Mouse (Mus musculus): Measurements from ENCODE around the gene Ilkap. TPM values are rescaled to one million over a fixed set of nuclear protein-coding genes. Genes with fewer than 3 reads are reported as not detected.

Gene Ilkap
- polyA plus RNA-seq, 2 experiments, result 140 to 142 TPM

DNA sequence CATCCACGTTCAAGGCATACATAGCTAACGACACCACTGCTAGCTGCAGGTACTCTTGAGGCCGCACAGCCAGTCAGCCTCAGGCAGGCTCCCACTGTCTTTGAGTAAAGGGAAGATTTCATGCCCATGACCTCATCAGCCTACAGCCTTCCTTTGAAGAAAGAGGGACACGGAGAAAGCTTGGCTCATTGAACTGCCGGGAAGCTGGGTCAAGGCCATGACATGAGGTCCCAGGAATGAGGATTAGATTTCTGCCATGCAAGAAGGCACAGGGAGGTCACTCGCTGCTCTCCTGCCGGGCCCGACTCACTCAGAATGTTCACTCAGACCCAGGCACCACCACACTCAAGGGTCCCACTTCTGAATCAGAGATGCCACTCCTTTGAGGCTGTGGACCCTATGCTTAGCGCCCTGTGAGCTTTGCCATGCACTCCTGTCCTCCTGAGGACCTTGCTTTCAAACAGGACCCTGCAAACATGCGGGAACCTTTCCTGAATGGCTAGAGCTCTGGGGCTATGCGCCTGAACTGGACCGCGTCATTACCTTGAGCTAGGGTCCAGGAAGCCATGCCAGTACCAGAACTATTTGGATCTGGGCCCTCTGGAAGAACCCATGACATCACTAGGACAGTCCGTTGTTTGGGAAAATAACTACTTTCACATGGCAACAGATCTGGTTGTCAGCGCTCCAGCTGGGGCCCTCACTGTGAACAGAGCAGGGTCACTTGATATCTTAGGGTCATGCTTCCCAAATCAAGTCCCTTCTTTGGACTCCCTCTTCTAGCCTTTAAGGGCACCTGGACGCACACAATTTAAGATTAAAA lies 33.6 kb downstream of the Ilkap start:
- Histone ChIP-seq H3K9ac (ENCODE audit: low read depth, low read length, severe bottlenecking) (no peak overlapping the region), H3K4me2 (replicated peaks; ENCODE audit: low read depth, low read length, severe bottlenecking) (no peak overlapping the region), H3K4me3 (replicated peaks; ENCODE audit: low read length) (no peak overlapping the region), H3K27ac (replicated peaks; ENCODE audit: low read depth, low read length) (no peak overlapping the region), H3K4me1 (ENCODE audit: control insufficient read depth, insufficient read depth, low read length) (0 out of 2 replicates have a peak, but pooled peaks cover 2% of the 10 kb centered on the region), H3K27me3 (ENCODE audit: control insufficient read depth, insufficient read depth, low read length) (peaks cover 5% of the 10 kb centered on the region; the same call in 1 of the 2 replicates), H3K9me3 (ENCODE audit: control insufficient read depth, low read length) (no peaks in the 10 kb centered on the region), H3K36me3 (ENCODE audit: control insufficient read depth, insufficient read depth, low read length) (peaks cover 3% of the 10 kb centered on the region)
- DNase-seq (ENCODE audit: low spot score) (no peak), ATAC-seq (ENCODE audit: low FRiP score, low read depth) (no peak)
- no peak for TF ChIP-seq POLR2A (IDR thresholded peaks at IDR 0.05; ENCODE audit: borderline replicate concordance, extremely low read depth, insufficient read depth, insufficient read length)
- 89% methylated on average over 16 of the region's 16 CpGs for WGBS

GRCm38 (mm10) chr1:91362113-91362512 lies 36.5 kb downstream of the Ilkap start:
- 81% methylated on average over 5 of the region's 5 CpGs for WGBS
- ATAC-seq (ENCODE audit: low FRiP score, low read depth) (no peak), DNase-seq (ENCODE audit: low spot score) (no peak)
- H3K4me1 ChIP-seq (ENCODE audit: control insufficient read depth, insufficient read depth, low read length), result 0 out of 2 replicates have a peak, but pooled peaks cover 2% of the 10 kb centered on the region
- H3K36me3 ChIP-seq (ENCODE audit: control insufficient read depth, insufficient read depth, low read length), result no peaks in the 10 kb centered on the region
- no peak overlapping the region for H3K4me3 ChIP-seq (replicated peaks; ENCODE audit: low read length)
- no peak overlapping the region for H3K27ac ChIP-seq (replicated peaks; ENCODE audit: low read depth, low read length)
- TF ChIP-seq POLR2A (IDR thresholded peaks at IDR 0.05; ENCODE audit: borderline replicate concordance, extremely low read depth, insufficient read depth, insufficient read length), result no peak
- no peak overlapping the region for H3K4me2 ChIP-seq (replicated peaks; ENCODE audit: low read depth, low read length, severe bottlenecking)
- peaks cover 5% of the 10 kb centered on the region; the same call in 1 of the 2 replicates for H3K27me3 ChIP-seq (ENCODE audit: control insufficient read depth, insufficient read depth, low read length)
- no peaks in the 10 kb centered on the region for H3K9me3 ChIP-seq (ENCODE audit: control insufficient read depth, low read length)
- H3K9ac ChIP-seq (ENCODE audit: low read depth, low read length, severe bottlenecking), result no peak overlapping the region

GRCm38 (mm10) chr1:91356105-91356504 lies 42.5 kb downstream of the Ilkap start:
- Histone ChIP-seq H3K27me3 (ENCODE audit: control insufficient read depth, insufficient read depth, low read length) (no peaks in the 10 kb centered on the region), H3K4me3 (replicated peaks; ENCODE audit: low read length) (no peak overlapping the region), H3K36me3 (ENCODE audit: control insufficient read depth, insufficient read depth, low read length) (no peaks in the 10 kb centered on the region), H3K27ac (replicated peaks; ENCODE audit: low read depth, low read length) (no peak overlapping the region), H3K9me3 (ENCODE audit: control insufficient read depth, low read length) (no peaks in the 10 kb centered on the region), H3K4me2 (replicated peaks; ENCODE audit: low read depth, low read length, severe bottlenecking) (no peak overlapping the region), H3K9ac (ENCODE audit: low read depth, low read length, severe bottlenecking) (no peak overlapping the region), H3K4me1 (ENCODE audit: control insufficient read depth, insufficient read depth, low read length) (no peaks in the 10 kb centered on the region)
- ATAC-seq (ENCODE audit: low FRiP score, low read depth) (no peak), DNase-seq (ENCODE audit: low spot score) (no peak)
- TF ChIP-seq POLR2A (IDR thresholded peaks at IDR 0.05; ENCODE audit: borderline replicate concordance, extremely low read depth, insufficient read depth, insufficient read length), result no peak
- WGBS, result 88% methylated on average over 11 of the region's 11 CpGs

DNA sequence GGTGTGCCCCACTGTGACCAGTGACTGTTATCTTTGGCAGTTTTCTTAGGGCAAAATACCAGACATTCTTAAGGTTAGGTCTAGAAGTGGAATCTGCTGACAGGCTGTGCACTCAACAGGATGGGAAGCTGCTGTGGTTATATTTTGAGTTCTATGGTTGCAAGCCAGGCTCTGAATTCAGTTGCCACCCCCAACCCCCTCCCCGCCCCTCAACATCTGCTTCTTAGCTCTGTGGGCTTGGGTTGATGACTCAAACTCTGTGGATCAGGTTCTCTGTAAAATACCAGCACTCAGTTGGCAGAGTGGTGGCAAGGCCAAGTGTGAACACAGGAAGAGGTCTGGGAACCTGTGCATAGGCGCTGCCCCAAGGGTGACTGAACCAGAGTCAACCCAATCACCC lies 46.3 kb downstream of the Ilkap start:
- H3K4me1 ChIP-seq (ENCODE audit: control insufficient read depth, insufficient read depth, low read length), result no peaks in the 10 kb centered on the region
- no peak for TF ChIP-seq POLR2A (IDR thresholded peaks at IDR 0.05; ENCODE audit: borderline replicate concordance, extremely low read depth, insufficient read depth, insufficient read length)
- no peak overlapping the region for H3K4me2 ChIP-seq (replicated peaks; ENCODE audit: low read depth, low read length, severe bottlenecking)
- H3K27ac ChIP-seq (replicated peaks; ENCODE audit: low read depth, low read length), result no peak overlapping the region
- WGBS, result 92% methylated on average over 2 of the region's 2 CpGs
- H3K36me3 ChIP-seq (ENCODE audit: control insufficient read depth, insufficient read depth, low read length), result no peaks in the 10 kb centered on the region
- no peak overlapping the region for H3K9ac ChIP-seq (ENCODE audit: low read depth, low read length, severe bottlenecking)
- no peak for ATAC-seq (ENCODE audit: low FRiP score, low read depth)
- H3K27me3 ChIP-seq (ENCODE audit: control insufficient read depth, insufficient read depth, low read length), result no peaks in the 10 kb centered on the region
- no peak overlapping the region for H3K4me3 ChIP-seq (replicated peaks; ENCODE audit: low read length)
- no peak for DNase-seq (ENCODE audit: low spot score)
- no peaks in the 10 kb centered on the region for H3K9me3 ChIP-seq (ENCODE audit: control insufficient read depth, low read length)

GRCm38 (mm10) chr1:91351249-91351648 lies 47.4 kb downstream of the Ilkap start:
- Histone ChIP-seq H3K27ac (replicated peaks; ENCODE audit: low read depth, low read length) (no peak overlapping the region), H3K4me2 (replicated peaks; ENCODE audit: low read depth, low read length, severe bottlenecking) (no peak overlapping the region), H3K27me3 (ENCODE audit: control insufficient read depth, insufficient read depth, low read length) (peaks cover 5% of the 10 kb centered on the region; the same call in 1 of the 2 replicates), H3K9ac (ENCODE audit: low read depth, low read length, severe bottlenecking) (no peak overlapping the region), H3K36me3 (ENCODE audit: control insufficient read depth, insufficient read depth, low read length) (no peaks in the 10 kb centered on the region), H3K4me3 (replicated peaks; ENCODE audit: low read length) (no peak overlapping the region), H3K9me3 (ENCODE audit: control insufficient read depth, low read length) (no peaks in the 10 kb centered on the region), H3K4me1 (ENCODE audit: control insufficient read depth, insufficient read depth, low read length) (no peaks in the 10 kb centered on the region)
- ATAC-seq (ENCODE audit: low FRiP score, low read depth) (no peak), DNase-seq (ENCODE audit: low spot score) (no peak)
- TF ChIP-seq POLR2A (IDR thresholded peaks at IDR 0.05; ENCODE audit: borderline replicate concordance, extremely low read depth, insufficient read depth, insufficient read length), result no peak
- WGBS, result 75% methylated on average over 3 of the region's 3 CpGs
